Mouse (Mus musculus) intestine, embryonic 15.5 days (tissue): ENCODE measurements around the gene Tor1b. TPM values are rescaled to one million over a fixed set of nuclear protein-coding genes. Genes with fewer than 3 reads are reported as not detected.
"Not testable (repeated sequence)": the region's sequence is repeated elsewhere in the genome, so short reads cannot be mapped to it uniquely, and the experiment has no call there.

Source experiments
- ATAC-seq: fragments of 200-750 bp; cut with Nextera tagmentation; 2 replicates; pipeline ENCODE4 v1.8.0; 2017; ENCODE audit warnings: moderate TSS enrichment, moderate library complexity
- H3K27ac ChIP-seq: fragments of 300-500 bp; sonication (generic); 2 replicates; pipeline ENCODE4 v1.5.1; 2015; ENCODE audit warnings: mild to moderate bottlenecking, inconsistent platforms
- H3K27me3 ChIP-seq: fragments of 300-500 bp; sonication (generic); replicated peaks from 2 replicates; pipeline ENCODE4 v1.6.1; 2015; ENCODE audit warnings: inconsistent platforms
- H3K36me3 ChIP-seq: fragments of 300-500 bp; sonication (generic); 2 replicates; pipeline ENCODE4 v1.6.1; 2015; ENCODE audit warnings: inconsistent platforms
- H3K4me1 ChIP-seq: fragments of 300-500 bp; sonication (generic); replicated peaks from 2 replicates; pipeline ENCODE4 v1.6.1; 2015; ENCODE audit warnings: inconsistent platforms
- H3K4me2 ChIP-seq: fragments of 300-500 bp; sonication (generic); replicated peaks from 2 replicates; pipeline ENCODE4 v1.6.1; 2015; ENCODE audit warnings: mild to moderate bottlenecking, inconsistent platforms
- H3K4me3 ChIP-seq: fragments of 300-500 bp; sonication (generic); replicated peaks from 2 replicates; pipeline ENCODE4 v1.5.1; 2015; ENCODE audit warnings: inconsistent platforms
- H3K9ac ChIP-seq: fragments of 300-500 bp; sonication (generic); 2 replicates; pipeline ENCODE4 v1.6.1; 2015; ENCODE audit warnings: inconsistent platforms
- H3K9me3 ChIP-seq: fragments of 300-500 bp; sonication (generic); 2 replicates; pipeline ENCODE4 v1.6.1; 2016; ENCODE audit warnings: inconsistent platforms
- WGBS: fragments of 180-500 bp; shearing (Covaris S2); methylation state at CpG from one replicate; pipeline ENCODE4 v1.1.7; 2015; 5-methylcytosine and 5-hydroxymethylcytosine counted together
- polyA plus RNA-seq: library from polyadenylated mRNA; unstranded; fragments of >200 nt; fragmentation: Nextera tagmentation; extraction: Ambion mirVana; gene quantifications from 2 replicates; pipeline ENCODE4 v1.2.1, GENCODE M21; 2015

Tor1b gene
- polyA plus RNA-seq = 22.4 and 25.4 TPM in 2 replicates

DNA sequence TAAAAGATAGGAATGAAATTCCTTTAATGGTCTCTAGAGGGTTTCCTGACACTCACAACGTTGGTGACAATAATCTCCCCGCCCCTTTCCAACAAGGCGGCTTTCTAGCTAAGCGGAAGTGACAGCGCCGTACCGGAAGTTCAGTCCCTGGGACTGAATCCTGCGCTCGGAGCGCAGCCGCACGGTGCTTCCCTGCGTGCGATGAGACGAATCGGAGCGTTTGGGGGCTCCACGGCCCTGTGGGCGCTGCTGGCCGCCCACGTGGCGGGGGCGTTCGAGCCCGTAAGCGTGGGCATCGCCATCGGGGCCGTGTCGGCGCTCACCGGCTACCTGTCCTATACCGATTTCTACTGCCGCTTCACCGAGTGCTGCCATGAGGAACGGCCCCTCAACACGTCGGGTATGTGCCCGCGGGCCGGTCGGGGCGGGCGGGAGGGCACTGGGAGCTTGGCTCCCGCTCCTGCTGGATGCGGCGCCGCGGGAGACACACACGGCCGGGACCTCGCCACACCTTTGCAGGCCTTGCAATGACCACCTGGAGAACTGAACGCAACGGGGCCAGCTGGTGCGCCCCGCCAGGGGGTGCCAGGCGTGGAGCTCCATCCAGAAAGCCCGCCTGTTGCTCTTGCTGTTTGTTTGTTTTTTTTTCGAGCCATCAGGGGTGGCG lies at the start of gene Tor1b:
Tor1b (plus strand) TSS at position 136 of the 667 bp plus-strand sequence.
- Histone ChIP-seq H3K27ac (peak within 1 kb of the TSS; percentile 82), H3K27me3 (no peaks in the 10 kb centered on the region), H3K9me3 (no peaks in the 10 kb centered on the region), H3K4me2 (peak within 1 kb of the TSS; percentile 84), H3K4me1 (peaks cover 19% of the 10 kb centered on the region), H3K9ac (peak within 1 kb of the TSS; percentile 92), H3K4me3 (peak within 1 kb of the TSS; percentile 81), H3K36me3 (peaks cover 18% of the 10 kb centered on the region)
- ATAC-seq = peak; percentile 95
- under 1% methylated on average over 59 of the region's 60 CpGs for WGBS

DNA sequence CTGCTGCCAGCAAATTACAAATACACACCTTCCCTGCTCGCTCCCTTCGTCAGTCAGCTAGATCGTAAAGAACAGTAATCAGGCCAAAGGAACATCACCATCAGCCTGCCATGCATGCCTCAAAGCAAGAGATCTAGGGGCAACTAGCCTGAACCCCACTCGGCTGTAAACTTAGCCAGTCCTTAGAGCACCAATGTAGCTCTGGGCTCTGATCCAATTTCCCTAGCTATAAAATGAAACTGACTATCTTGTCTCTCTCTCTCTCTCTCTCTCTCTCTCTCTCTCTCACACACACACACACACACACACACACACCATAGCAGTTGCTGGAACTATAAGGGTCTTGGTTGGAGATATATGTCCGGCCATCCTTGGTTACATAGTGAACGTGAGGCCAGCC lies 48.5 kb upstream of the Tor1b start:
- Histone ChIP-seq H3K9me3 (no peaks in the 10 kb centered on the region), H3K4me3 (no peak overlapping the region), H3K9ac (no peak overlapping the region), H3K27ac (no peak overlapping the region), H3K27me3 (0 out of 2 replicates have a peak, but pooled peaks cover 3% of the 10 kb centered on the region), H3K4me2 (no peak overlapping the region), H3K36me3 (no peaks in the 10 kb centered on the region), H3K4me1 (peaks cover 22% of the 10 kb centered on the region)
- no peak for ATAC-seq
- 62% methylated on average over 6 of the region's 6 CpGs for WGBS

DNA sequence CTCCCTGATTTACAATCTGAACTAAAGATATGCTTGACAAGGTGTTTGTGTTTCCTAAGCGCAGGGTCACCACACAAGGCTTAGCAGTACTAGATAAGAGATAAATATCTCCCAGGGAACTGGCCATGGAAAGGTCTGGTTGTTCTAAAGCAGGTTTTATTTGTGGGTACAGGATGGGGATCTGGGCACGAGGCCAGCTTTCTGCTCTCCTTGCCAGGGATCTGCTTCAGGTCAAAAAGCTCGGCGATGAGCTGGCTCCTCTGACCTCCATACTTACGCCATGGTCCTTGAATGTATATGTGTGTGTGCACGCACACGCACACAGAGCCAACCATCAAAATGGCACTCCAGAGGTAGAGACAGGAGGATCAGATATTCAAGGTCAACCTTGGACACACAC lies 47.8 kb upstream of the Tor1b start:
- Histone ChIP-seq H3K4me1 (peaks cover 22% of the 10 kb centered on the region), H3K36me3 (no peaks in the 10 kb centered on the region), H3K4me2 (no peak overlapping the region), H3K27me3 (0 out of 2 replicates have a peak, but pooled peaks cover 3% of the 10 kb centered on the region), H3K27ac (no peak overlapping the region), H3K9me3 (no peaks in the 10 kb centered on the region), H3K9ac (no peak overlapping the region), H3K4me3 (no peak overlapping the region)
- 49% methylated on average over 7 of the region's 7 CpGs for WGBS
- ATAC-seq = no peak

DNA sequence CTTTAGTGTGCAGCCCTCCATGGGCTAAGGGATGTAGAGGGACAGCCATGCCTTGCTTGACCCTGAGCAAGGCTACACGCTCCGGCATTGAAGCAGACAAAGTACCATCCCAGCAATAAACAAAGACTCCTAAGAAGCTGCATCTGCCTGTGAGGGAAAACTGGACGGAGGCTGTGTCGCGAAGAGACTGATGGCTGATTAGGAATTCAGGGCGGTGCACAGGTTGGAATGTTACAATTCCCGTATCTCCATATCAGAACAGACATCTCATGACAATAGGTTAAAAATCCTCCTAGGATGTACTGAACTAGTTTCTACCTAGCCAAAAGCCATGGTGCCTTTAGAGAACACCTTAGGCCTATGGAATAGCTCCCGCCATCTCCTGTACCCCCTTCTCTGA lies 46.9 kb upstream of the Tor1b start:
- 68% methylated on average over 8 of the region's 8 CpGs for WGBS
- no peak for ATAC-seq
- Histone ChIP-seq H3K36me3 (no peaks in the 10 kb centered on the region), H3K4me1 (peaks cover 22% of the 10 kb centered on the region), H3K9ac (no peak overlapping the region), H3K4me3 (no peak overlapping the region), H3K27ac (no peak overlapping the region), H3K27me3 (0 out of 2 replicates have a peak, but pooled peaks cover 3% of the 10 kb centered on the region), H3K9me3 (no peaks in the 10 kb centered on the region), H3K4me2 (no peak overlapping the region)

DNA sequence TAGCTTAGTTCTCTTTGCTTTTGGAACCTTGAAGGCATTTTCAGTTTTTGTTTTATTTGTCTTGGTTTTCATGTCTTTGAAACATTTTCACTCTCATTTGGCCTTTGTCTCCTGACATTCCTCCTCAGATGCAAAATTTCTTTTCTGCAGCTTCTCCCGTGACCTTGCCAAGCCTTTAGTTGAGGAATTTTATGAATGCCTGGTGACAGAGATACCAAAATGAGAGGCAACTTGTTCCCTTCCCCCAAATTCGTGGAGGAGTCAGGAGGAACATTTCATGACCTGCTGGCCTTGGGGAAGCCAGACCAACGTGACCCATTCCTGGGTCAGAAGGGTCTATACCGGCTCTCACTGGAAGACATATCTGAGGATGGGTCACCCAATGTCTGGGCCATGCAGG lies 46.1 kb upstream of the Tor1b start:
- no peak overlapping the region for H3K4me3 ChIP-seq
- no peak overlapping the region for H3K27ac ChIP-seq
- no peak for ATAC-seq
- peaks cover 22% of the 10 kb centered on the region for H3K4me1 ChIP-seq
- no peaks in the 10 kb centered on the region for H3K9me3 ChIP-seq
- 73% methylated on average over 4 of the region's 4 CpGs for WGBS
- H3K9ac ChIP-seq = no peak overlapping the region
- H3K27me3 ChIP-seq = 0 out of 2 replicates have a peak, but pooled peaks cover 3% of the 10 kb centered on the region
- no peaks in the 10 kb centered on the region for H3K36me3 ChIP-seq
- H3K4me2 ChIP-seq = no peak overlapping the region

DNA sequence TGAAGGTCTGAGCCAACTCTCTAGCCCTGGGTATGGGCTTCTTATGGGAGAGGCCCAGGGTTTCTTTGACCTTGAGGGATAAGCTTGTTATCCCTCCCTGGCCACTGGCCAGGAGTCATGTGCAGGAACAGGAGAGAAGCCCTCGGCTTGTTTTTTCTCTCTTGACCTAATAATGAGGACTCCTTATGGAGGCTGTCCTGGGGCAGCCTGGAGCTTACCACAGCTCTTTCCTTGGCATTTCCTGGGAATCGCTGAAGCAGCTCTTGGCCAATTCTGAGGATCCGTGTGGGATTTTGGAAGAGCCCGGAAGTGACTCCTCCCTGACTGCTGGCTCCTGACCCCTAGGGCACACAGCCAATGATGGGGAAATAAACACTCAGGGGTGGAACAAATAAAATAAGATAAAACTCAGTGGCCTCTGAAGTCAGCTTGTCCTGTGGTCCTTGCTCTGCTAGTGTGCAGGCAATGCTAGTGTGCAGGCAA lies 40.4 kb upstream of the Tor1b start:
- Histone ChIP-seq H3K4me1 (peaks cover 12% of the 10 kb centered on the region; the same call in 1 of the 2 replicates), H3K27ac (no peak overlapping the region), H3K36me3 (no peaks in the 10 kb centered on the region), H3K9me3 (no peaks in the 10 kb centered on the region), H3K4me2 (no peak overlapping the region), H3K9ac (no peak overlapping the region), H3K4me3 (no peak overlapping the region), H3K27me3 (no peaks in the 10 kb centered on the region)
- WGBS = 44% methylated on average over 4 of the region's 4 CpGs
- ATAC-seq = no peak

DNA sequence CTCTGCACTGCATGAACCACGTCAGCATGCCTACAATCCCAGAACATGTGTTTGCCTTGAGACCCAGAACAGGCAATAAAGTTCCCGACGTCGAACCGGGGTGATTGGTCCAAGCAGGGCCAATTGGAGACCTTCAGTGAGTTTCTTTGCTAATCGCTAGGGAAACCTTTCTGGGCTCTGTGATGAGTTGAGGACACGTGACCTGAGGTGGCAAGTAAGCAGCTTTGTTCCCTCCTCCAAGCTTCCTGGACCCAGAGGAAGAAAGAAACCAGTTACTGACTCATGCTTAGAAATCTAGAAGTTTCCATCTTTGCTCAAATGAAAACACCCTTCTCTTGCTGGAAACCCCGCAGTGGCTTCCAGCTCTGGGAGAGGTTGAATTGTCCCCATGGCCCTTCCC lies 39.7 kb upstream of the Tor1b start:
- WGBS = 81% methylated on average over 8 of the region's 8 CpGs
- Histone ChIP-seq H3K9ac (no peak overlapping the region), H3K27ac (no peak overlapping the region), H3K4me1 (peaks cover 12% of the 10 kb centered on the region; the same call in 1 of the 2 replicates), H3K4me3 (no peak overlapping the region), H3K36me3 (no peaks in the 10 kb centered on the region), H3K27me3 (no peaks in the 10 kb centered on the region), H3K4me2 (no peak overlapping the region), H3K9me3 (no peaks in the 10 kb centered on the region)
- ATAC-seq = no peak

DNA sequence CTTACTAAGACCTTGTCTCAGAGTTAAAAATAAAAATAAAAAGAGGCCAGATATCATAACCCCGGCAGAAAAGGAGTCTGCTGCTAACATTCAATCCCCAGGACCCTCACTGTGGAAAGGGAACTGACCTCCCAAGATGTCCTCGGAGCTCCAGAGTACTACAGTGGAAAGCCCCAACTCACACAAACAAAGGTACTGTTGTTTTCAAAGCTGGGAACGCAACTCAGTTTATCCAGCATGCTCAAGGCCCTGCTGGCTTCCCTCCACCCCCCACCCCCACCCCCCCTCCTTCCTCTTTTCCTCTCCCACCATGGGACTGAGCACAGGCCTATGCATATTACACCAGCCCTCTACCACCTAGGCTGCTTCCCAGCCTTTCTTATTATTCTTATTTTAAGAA lies 37.9 kb upstream of the Tor1b start:
- H3K9me3 ChIP-seq = no peaks in the 10 kb centered on the region
- ATAC-seq = no peak
- H3K9ac ChIP-seq = no peak overlapping the region
- H3K4me2 ChIP-seq = no peak overlapping the region
- peaks cover 24% of the 10 kb centered on the region for H3K4me1 ChIP-seq
- no peak overlapping the region for H3K4me3 ChIP-seq
- 75% methylated on average over 3 of the region's 3 CpGs for WGBS
- no peaks in the 10 kb centered on the region for H3K36me3 ChIP-seq
- H3K27me3 ChIP-seq = no peaks in the 10 kb centered on the region
- H3K27ac ChIP-seq = no peak overlapping the region

DNA sequence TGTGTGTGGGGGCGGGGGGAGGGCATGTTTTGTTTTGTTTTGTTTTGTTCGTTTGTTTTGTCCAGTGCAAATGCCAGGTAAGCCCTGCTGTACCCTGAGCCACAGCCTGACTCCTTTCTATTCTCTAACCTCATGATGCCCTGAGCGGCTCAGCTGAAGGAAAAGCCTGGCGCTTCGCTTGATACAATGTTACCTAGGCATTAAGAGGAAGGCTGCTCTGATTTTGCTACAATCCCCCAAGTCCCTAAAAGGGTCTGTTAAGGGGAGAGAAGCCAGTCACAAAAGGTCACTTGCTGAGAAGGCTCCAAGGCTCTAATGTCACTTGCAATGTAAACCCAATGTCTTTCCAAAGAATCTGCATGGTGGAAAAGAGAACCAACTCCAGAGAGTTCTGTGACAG lies 37.4 kb upstream of the Tor1b start:
- Histone ChIP-seq H3K4me1 (peaks cover 25% of the 10 kb centered on the region), H3K9me3 (no peaks in the 10 kb centered on the region), H3K4me3 (no peak overlapping the region), H3K4me2 (no peak overlapping the region), H3K36me3 (no peaks in the 10 kb centered on the region), H3K27me3 (no peaks in the 10 kb centered on the region), H3K27ac (no peak overlapping the region), H3K9ac (no peak overlapping the region)
- WGBS = 86% methylated on average over 5 of the region's 5 CpGs
- ATAC-seq = no peak

DNA sequence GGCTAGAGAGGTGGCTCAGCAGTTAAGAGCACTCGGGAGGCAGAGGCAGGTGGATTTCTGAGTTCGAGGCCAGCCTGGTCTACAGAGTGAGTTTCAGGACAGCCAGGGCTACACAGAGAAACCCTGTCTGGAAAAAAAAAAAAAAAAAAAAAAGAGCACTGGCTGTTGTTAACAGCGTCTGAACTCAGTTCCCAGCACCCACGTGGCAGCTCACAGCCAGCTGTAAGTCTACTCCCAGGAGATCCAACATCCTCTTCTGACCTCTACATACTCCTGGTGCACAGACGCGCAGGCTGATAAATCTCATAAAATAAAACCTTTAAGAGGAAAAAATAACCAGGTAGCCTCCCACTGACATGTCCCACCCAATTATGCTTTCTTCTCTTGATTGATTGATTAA lies 36.8 kb upstream of the Tor1b start:
- not testable (repeated sequence) for H3K27ac ChIP-seq, ATAC-seq, H3K36me3 ChIP-seq, H3K4me3 ChIP-seq, H3K9ac ChIP-seq, H3K9me3 ChIP-seq, H3K4me2 ChIP-seq, H3K27me3 ChIP-seq
- peaks cover 25% of the 10 kb centered on the region for H3K4me1 ChIP-seq
- 73% methylated on average over 6 of the region's 6 CpGs for WGBS

DNA sequence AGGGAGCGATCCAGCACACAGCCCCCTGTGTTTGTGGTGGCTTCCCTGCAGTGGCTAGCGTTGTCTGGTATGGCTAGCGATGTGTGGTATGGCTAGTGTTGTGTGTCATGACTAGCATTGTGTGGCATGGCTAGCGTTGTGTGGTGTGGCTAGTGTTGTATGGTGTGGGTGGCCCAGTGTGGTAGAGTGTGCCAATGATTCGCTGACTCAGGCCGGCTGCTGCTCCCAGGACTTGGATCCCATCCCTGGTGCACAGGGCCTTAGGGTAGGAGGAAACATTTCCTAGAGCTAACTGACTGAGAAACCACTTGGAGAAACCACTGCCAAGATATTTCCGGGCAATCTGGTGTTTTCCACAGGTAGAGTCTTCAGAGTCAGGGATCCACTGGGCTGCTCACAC lies 35.1 kb upstream of the Tor1b start:
- Histone ChIP-seq H3K4me2 (no peak overlapping the region), H3K9ac (no peak overlapping the region), H3K4me1 (peaks cover 21% of the 10 kb centered on the region), H3K9me3 (no peaks in the 10 kb centered on the region), H3K27ac (no peak overlapping the region), H3K36me3 (no peaks in the 10 kb centered on the region), H3K4me3 (no peak overlapping the region), H3K27me3 (no peaks in the 10 kb centered on the region)
- WGBS = 85% methylated on average over 7 of the region's 7 CpGs
- no peak for ATAC-seq

DNA sequence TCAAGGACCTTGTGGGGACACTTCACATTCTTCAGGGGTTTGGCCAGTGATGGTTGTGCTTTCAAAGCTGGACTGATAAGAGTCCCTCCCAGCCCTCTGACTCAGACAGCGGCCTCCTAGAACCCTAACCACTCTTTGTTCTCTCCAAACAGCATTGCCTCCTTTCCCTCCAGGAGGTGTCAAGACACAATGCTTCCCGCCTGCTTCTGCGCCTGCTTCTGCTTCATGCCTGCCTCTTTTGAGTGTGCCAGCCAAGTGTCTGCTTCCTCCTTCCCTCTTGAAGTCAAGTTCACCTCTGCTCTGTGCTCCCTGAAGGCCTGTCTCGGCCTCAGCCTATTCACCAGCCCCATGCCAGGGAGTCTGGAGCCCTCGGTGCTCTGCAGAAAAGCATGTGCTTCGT lies 34.6 kb upstream of the Tor1b start:
- Histone ChIP-seq H3K36me3 (no peaks in the 10 kb centered on the region), H3K4me1 (peaks cover 16% of the 10 kb centered on the region; the same call in 1 of the 2 replicates), H3K9me3 (no peaks in the 10 kb centered on the region), H3K4me3 (no peak overlapping the region), H3K27ac (no peak overlapping the region), H3K27me3 (no peaks in the 10 kb centered on the region), H3K9ac (no peak overlapping the region), H3K4me2 (no peak overlapping the region)
- WGBS = 55% methylated on average over 6 of the region's 6 CpGs
- no peak for ATAC-seq

DNA sequence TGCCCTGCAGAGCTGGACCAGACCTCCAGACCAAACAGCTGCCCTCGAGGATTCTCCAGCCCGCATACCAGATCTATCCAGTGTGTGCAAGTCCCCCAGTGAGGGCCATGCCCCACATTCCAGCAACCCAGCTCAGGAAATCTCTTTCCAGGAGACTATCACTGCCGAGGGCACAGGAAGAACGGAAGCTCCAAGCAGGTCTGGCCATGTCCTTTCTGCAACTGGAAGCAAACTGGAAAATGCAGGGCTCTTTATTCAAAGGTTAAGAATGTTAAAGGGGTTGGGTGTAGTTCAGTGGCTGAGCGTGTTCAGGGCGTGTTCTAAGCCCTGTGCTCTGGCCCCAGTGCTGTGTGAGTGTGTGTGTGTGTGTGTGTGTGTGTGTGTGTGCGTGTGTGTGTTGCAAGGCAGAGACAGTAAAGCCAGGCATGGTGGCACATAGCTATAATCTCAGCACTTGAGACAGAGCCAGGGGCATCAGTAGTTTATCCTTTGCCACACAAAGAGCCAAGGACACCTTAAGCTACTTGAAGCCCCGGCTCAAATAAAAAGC lies 33.9 kb upstream of the Tor1b start:
- WGBS = 33% methylated on average over 8 of the region's 8 CpGs
- Histone ChIP-seq H3K9ac (no peak overlapping the region), H3K27ac (no peak overlapping the region)

More for the DNA sequence above, 33.9 kb upstream of the Tor1b start:
- no peaks in the 10 kb centered on the region for H3K36me3 ChIP-seq
- no peak overlapping the region for H3K4me2 ChIP-seq
- H3K9me3 ChIP-seq = no peaks in the 10 kb centered on the region
- no peak overlapping the region for H3K4me3 ChIP-seq
- peaks cover 13% of the 10 kb centered on the region; the same call in 1 of the 2 replicates for H3K4me1 ChIP-seq
- H3K27me3 ChIP-seq = no peaks in the 10 kb centered on the region
- peak; percentile 48; the same call in 1 of the 2 replicates for ATAC-seq
